Mouse (Mus musculus) lung, embryonic 14.5 days (tissue): ENCODE data around the gene Pacsin3. TPM values are rescaled to one million over a fixed set of nuclear protein-coding genes. Genes with fewer than 3 reads are reported as not detected.

Source experiments
- ATAC-seq: fragments of 200-750 bp; cut with Nextera tagmentation; 2 replicates; pipeline ENCODE4 v1.8.0; 2017; ENCODE audit warnings: mild to moderate bottlenecking, moderate TSS enrichment, moderate library complexity; ENCODE audit not compliant: insufficient read depth
- DNase-seq: peaks from one replicate; pipeline ENCODE4 v3.0.0-alpha.2; 2015
- H3K27ac ChIP-seq: fragments of 300-500 bp; sonication (generic); 2 replicates; pipeline ENCODE4 v1.5.1; 2014; ENCODE audit warnings: low read depth, mild to moderate bottlenecking, moderate library complexity
- H3K27me3 ChIP-seq: fragments of 300-500 bp; sonication (generic); 2 replicates; pipeline ENCODE4 v1.6.1; 2014; ENCODE audit warnings: low read length, control low read depth; ENCODE audit not compliant: insufficient read depth
- H3K36me3 ChIP-seq: fragments of 300-500 bp; sonication (generic); 2 replicates; pipeline ENCODE4 v1.6.1; 2014; ENCODE audit warnings: control low read depth; ENCODE audit not compliant: insufficient read depth
- H3K4me1 ChIP-seq: fragments of 300-500 bp; sonication (generic); 2 replicates; pipeline ENCODE4 v1.6.1; 2014; ENCODE audit warnings: antibody characterized with exemption, control low read depth; ENCODE audit not compliant: insufficient read depth
- H3K4me2 ChIP-seq: fragments of 300-500 bp; sonication (generic); 2 replicates; pipeline ENCODE4 v1.6.1; 2014; ENCODE audit warnings: mild to moderate bottlenecking
- H3K4me3 ChIP-seq: fragments of 300-500 bp; sonication (generic); 2 replicates; pipeline ENCODE4 v1.5.1; 2014; ENCODE audit warnings: low read depth, low read length
- H3K9ac ChIP-seq: fragments of 300-500 bp; sonication (generic); 2 replicates; pipeline ENCODE4 v1.6.1; 2014
- H3K9me3 ChIP-seq: fragments of 300-500 bp; sonication (generic); 2 replicates; pipeline ENCODE4 v1.6.1; 2016; ENCODE audit warnings: low read depth, low read length, control low read depth
- CTCF ChIP-seq: IDR thresholded peaks from 2 replicates; pipeline ENCODE4 v1.5.1; 2016; ENCODE audit warnings: antibody characterized with exemption, low read depth
- WGBS: fragments of 180-500 bp; shearing (Covaris S2); extraction: QIAGEN DNeasy Blood & Tissue Kit; methylation state at CpG from one replicate; pipeline ENCODE4 v1.1.7; 2014; 5-methylcytosine and 5-hydroxymethylcytosine counted together
- polyA plus RNA-seq: library from polyadenylated mRNA; unstranded; fragments of >200 nt; fragmentation: Nextera tagmentation; extraction: Ambion mirVana; gene quantifications from 2 replicates; pipeline ENCODE4 v1.2.1, GENCODE M21; 2014

Pacsin3 gene
- polyA plus RNA-seq, 1 experiment from 2014 or later, result 46.9 TPM

- no peak overlapping the region for H3K9ac ChIP-seq
- H3K27ac ChIP-seq, result peak overlapping the region; percentile 50; the same call in 1 of the 2 replicates
- H3K27me3 ChIP-seq, result no peaks in the 10 kb centered on the region
- ATAC-seq (0 out of 2 replicates have a peak, but pooled peaks have one; percentile 39), DNase-seq (peak; percentile 29)
- TF ChIP-seq CTCF, result no peak
- H3K4me1 ChIP-seq, result no peaks in the 10 kb centered on the region
- H3K4me2 ChIP-seq, result no peak overlapping the region
- WGBS, result 57% methylated on average over 12 of the region's 12 CpGs
- H3K4me3 ChIP-seq, result no peak overlapping the region
- no peaks in the 10 kb centered on the region for H3K9me3 ChIP-seq
- H3K36me3 ChIP-seq, result no peaks in the 10 kb centered on the region
These were observed 35.6 kb downstream of the Pacsin3 start for GRCm38 (mm10) chr2:91291197-91292007.

- TF ChIP-seq CTCF, result no peak
These were observed 38.5 kb downstream of the Pacsin3 start for GRCm38 (mm10) chr2:91294226-91294625.

GRCm38 (mm10) chr2:91295895-91296294 is 40.1 kb downstream of the Pacsin3 start:
- H3K9ac ChIP-seq, result no peak overlapping the region
- no peak for ATAC-seq
- 92% methylated on average over 5 of the region's 5 CpGs for WGBS
- H3K36me3 ChIP-seq, result no peaks in the 10 kb centered on the region
- no peak overlapping the region for H3K4me3 ChIP-seq
- DNase-seq, result no peak
- H3K27ac ChIP-seq, result no peak overlapping the region
- H3K4me1 ChIP-seq, result no peaks in the 10 kb centered on the region
- H3K9me3 ChIP-seq, result no peaks in the 10 kb centered on the region
- no peak overlapping the region for H3K4me2 ChIP-seq
- no peak for TF ChIP-seq CTCF
- H3K27me3 ChIP-seq, result no peaks in the 10 kb centered on the region

More at GRCm38 (mm10) chr2:91294226-91294625, 38.5 kb downstream of the Pacsin3 start:
- Histone ChIP-seq H3K27me3 (no peaks in the 10 kb centered on the region), H3K4me1 (no peaks in the 10 kb centered on the region), H3K9ac (no peak overlapping the region), H3K4me3 (no peak overlapping the region), H3K36me3 (no peaks in the 10 kb centered on the region), H3K4me2 (no peak overlapping the region), H3K9me3 (no peaks in the 10 kb centered on the region), H3K27ac (no peak overlapping the region)
- WGBS, result 94% methylated on average over 3 of the region's 3 CpGs
- DNase-seq (no peak), ATAC-seq (no peak)

- DNase-seq (peak; percentile 34), ATAC-seq (peak; percentile 89)
- 53% methylated on average over 3 of the region's 3 CpGs for WGBS
- no peaks in the 10 kb centered on the region for H3K27me3 ChIP-seq
- peak overlapping the region; percentile 63; the same call in 1 of the 2 replicates for H3K27ac ChIP-seq
- no peak overlapping the region for H3K4me2 ChIP-seq
- no peak overlapping the region for H3K9ac ChIP-seq
- H3K4me3 ChIP-seq, result no peak overlapping the region
- no peaks in the 10 kb centered on the region for H3K36me3 ChIP-seq
- TF ChIP-seq CTCF, result no peak
- H3K9me3 ChIP-seq, result no peaks in the 10 kb centered on the region
- no peaks in the 10 kb centered on the region for H3K4me1 ChIP-seq
These were observed 43.4 kb downstream of the Pacsin3 start for GRCm38 (mm10) chr2:91299156-91299555.

GRCm38 (mm10) chr2:91300784-91301183 is 45.0 kb downstream of the Pacsin3 start:
- WGBS, result 90% methylated on average over 2 of the region's 2 CpGs
- DNase-seq (no peak), ATAC-seq (no peak)
- no peaks in the 10 kb centered on the region for H3K9me3 ChIP-seq
- H3K4me2 ChIP-seq, result no peak overlapping the region
- no peak overlapping the region for H3K9ac ChIP-seq
- H3K27me3 ChIP-seq, result no peaks in the 10 kb centered on the region
- TF ChIP-seq CTCF, result peak; percentile 47
- H3K4me3 ChIP-seq, result no peak overlapping the region
- H3K4me1 ChIP-seq, result no peaks in the 10 kb centered on the region
- no peak overlapping the region for H3K27ac ChIP-seq
- no peaks in the 10 kb centered on the region for H3K36me3 ChIP-seq

- 58% methylated on average over 2 of the region's 2 CpGs for WGBS
- no peak for ATAC-seq
- DNase-seq, result peak; percentile 24
- no peak overlapping the region for H3K4me2 ChIP-seq
- no peak overlapping the region for H3K27ac ChIP-seq
- no peak for TF ChIP-seq CTCF
- no peaks in the 10 kb centered on the region for H3K27me3 ChIP-seq
- no peak overlapping the region for H3K4me3 ChIP-seq
- H3K9ac ChIP-seq, result no peak overlapping the region
- H3K36me3 ChIP-seq, result no peaks in the 10 kb centered on the region
- H3K4me1 ChIP-seq, result no peaks in the 10 kb centered on the region
- H3K9me3 ChIP-seq, result no peaks in the 10 kb centered on the region
These were observed 46.1 kb downstream of the Pacsin3 start for GRCm38 (mm10) chr2:91301836-91302235.

- no peak overlapping the region for H3K9ac ChIP-seq
- TF ChIP-seq CTCF, result no peak
- H3K9me3 ChIP-seq, result no peaks in the 10 kb centered on the region
- ATAC-seq (no peak), DNase-seq (no peak)
- no peaks in the 10 kb centered on the region for H3K36me3 ChIP-seq
- WGBS, result 45% methylated on average over 3 of the region's 3 CpGs
- no peaks in the 10 kb centered on the region for H3K27me3 ChIP-seq
- H3K4me1 ChIP-seq, result no peaks in the 10 kb centered on the region
- H3K27ac ChIP-seq, result no peak overlapping the region
- no peak overlapping the region for H3K4me3 ChIP-seq
- no peak overlapping the region for H3K4me2 ChIP-seq
These were observed 47.1 kb downstream of the Pacsin3 start for GRCm38 (mm10) chr2:91302845-91303244.
